Mouse (Mus musculus): ENCODE data around the gene Lrrtm1. TPM values are rescaled to one million over a fixed set of nuclear protein-coding genes. Genes with fewer than 3 reads are reported as not detected.

Lrrtm1 gene
- 52.5 and 66.3 TPM in 2 replicates for polyA plus RNA-seq (2015; fragmentation: Nextera tagmentation; extraction: Ambion mirVana)

DNA sequence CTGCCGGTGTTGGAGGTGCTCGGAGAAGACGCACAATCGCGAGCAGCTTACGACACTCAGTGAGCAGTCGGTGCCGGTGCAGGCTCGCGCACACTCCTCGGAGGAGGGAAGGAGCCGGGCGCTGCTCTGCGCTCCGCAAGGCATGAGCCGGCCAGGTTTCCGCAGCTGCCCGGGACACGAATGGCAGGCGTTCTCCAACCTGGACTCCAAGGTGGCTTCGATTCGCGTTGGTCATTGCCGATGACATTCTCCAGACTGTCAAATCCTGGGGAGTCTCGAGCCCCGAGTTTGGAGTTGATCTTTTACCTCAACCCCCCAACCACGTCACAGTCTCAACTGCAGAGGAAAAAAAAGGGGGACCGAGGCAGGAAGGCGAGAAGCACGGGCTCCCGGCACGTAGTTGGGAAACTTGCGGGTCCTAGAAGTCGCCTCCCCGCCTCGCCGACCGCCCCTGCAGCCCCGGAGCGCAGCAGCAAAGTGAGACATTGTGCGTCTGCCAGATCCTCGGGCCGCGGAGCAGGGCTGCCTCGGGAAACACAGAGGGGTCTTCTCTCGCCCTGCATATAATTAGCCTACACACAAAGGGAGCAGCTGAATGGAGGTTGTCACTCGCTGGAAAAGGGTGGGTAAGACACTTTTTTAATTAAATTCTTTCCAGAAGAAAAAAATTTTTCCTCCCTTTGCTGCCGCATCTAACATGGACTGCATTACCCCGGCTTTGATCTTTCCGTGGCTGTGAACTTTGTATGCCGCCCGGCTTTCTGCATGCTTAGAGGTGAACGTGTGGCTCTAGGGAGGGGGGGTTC lies at the start of gene Lrrtm1:
Gene Lrrtm1 (plus strand): TSS at position 89 of the 806 bp plus-strand sequence.
- Histone ChIP-seq H3K27ac (replicated peaks) (peak within 1 kb of the TSS; percentile 90), H3K4me3 (replicated peaks) (peak within 1 kb of the TSS; percentile 66), H3K4me2 (peak within 1 kb of the TSS; percentile 92), H3K9ac (replicated peaks) (peak within 1 kb of the TSS; percentile 73), H3K9me3 (replicated peaks) (no peaks in the 10 kb centered on the region), H3K36me3 (no peaks in the 10 kb centered on the region), H3K27me3 (replicated peaks) (0 out of 2 replicates have a peak, but pooled peaks cover 3% of the 10 kb centered on the region), H3K4me1 (peaks cover 27% of the 10 kb centered on the region)
- ATAC-seq (ENCODE audit: low FRiP score), result peak; percentile 91
- under 1% methylated on average over 53 of the region's 53 CpGs for WGBS

- Histone ChIP-seq H3K9me3 (replicated peaks) (no peaks in the 10 kb centered on the region), H3K4me3 (replicated peaks) (no peak overlapping the region), H3K27me3 (replicated peaks) (no peaks in the 10 kb centered on the region), H3K27ac (replicated peaks) (no peak overlapping the region), H3K4me2 (no peak overlapping the region), H3K36me3 (no peaks in the 10 kb centered on the region), H3K9ac (replicated peaks) (no peak overlapping the region), H3K4me1 (peaks cover 14% of the 10 kb centered on the region; the same call in 1 of the 2 replicates)
- 81% methylated on average over 3 of the region's 3 CpGs for WGBS
- ATAC-seq (ENCODE audit: low FRiP score), result no peak
Observed at GRCm38 (mm10) chr6:77196650-77197049, 45.8 kb upstream of the Lrrtm1 start.

- H3K27me3 ChIP-seq (replicated peaks), result no peaks in the 10 kb centered on the region
- no peaks in the 10 kb centered on the region for H3K36me3 ChIP-seq
- WGBS, result 25% methylated on average over 2 of the region's 2 CpGs
- H3K9me3 ChIP-seq (replicated peaks), result no peaks in the 10 kb centered on the region
- H3K4me3 ChIP-seq (replicated peaks), result no peak overlapping the region
- no peak overlapping the region for H3K27ac ChIP-seq (replicated peaks)
- no peak overlapping the region for H3K9ac ChIP-seq (replicated peaks)
- H3K4me1 ChIP-seq, result peaks cover 14% of the 10 kb centered on the region; the same call in 1 of the 2 replicates
- no peak for ATAC-seq (ENCODE audit: low FRiP score)
- no peak overlapping the region for H3K4me2 ChIP-seq
Observed at GRCm38 (mm10) chr6:77199375-77199774, 43.1 kb upstream of the Lrrtm1 start.

- Histone ChIP-seq H3K27ac (replicated peaks) (no peak overlapping the region), H3K4me1 (peaks cover 10% of the 10 kb centered on the region), H3K9ac (replicated peaks) (no peak overlapping the region), H3K4me2 (no peak overlapping the region), H3K27me3 (replicated peaks) (no peaks in the 10 kb centered on the region), H3K9me3 (replicated peaks) (no peaks in the 10 kb centered on the region), H3K36me3 (no peaks in the 10 kb centered on the region), H3K4me3 (replicated peaks) (no peak overlapping the region)
- WGBS, result 81% methylated on average over 1 of the region's 1 CpGs
- ATAC-seq (ENCODE audit: low FRiP score), result no peak
Observed at GRCm38 (mm10) chr6:77209183-77209582, 33.3 kb upstream of the Lrrtm1 start.

DNA sequence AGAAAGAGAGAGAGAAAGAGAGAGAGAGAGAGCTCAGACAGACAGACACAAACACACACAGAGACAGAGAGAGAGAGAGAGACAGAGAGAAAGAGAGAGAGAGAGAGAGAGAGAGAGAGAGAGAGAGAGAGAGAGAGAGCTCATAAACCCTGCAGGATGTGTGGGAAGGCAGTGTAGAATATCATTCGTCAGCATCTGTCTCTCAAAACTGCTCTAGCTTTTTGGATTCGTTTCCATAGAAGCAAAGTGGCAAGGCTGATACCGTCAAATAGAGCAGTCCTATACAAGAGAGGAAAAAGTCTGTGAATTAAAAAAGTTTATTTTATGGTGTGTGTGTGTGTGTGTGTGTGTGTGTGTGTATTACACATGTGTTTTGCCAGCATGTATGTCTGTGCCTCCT lies 32.6 kb upstream of the Lrrtm1 start:
- WGBS, result 69% methylated on average over 3 of the region's 3 CpGs
- Histone ChIP-seq H3K9ac (replicated peaks) (no peak overlapping the region), H3K27ac (replicated peaks) (no peak overlapping the region), H3K4me3 (replicated peaks) (no peak overlapping the region), H3K36me3 (no peaks in the 10 kb centered on the region), H3K9me3 (replicated peaks) (no peaks in the 10 kb centered on the region), H3K27me3 (replicated peaks) (no peaks in the 10 kb centered on the region), H3K4me1 (peaks cover 11% of the 10 kb centered on the region), H3K4me2 (no peak overlapping the region)
- ATAC-seq (ENCODE audit: low FRiP score), result no peak

GRCm38 (mm10) chr6:77213757-77214409 lies 28.6 kb upstream of the Lrrtm1 start:
- Histone ChIP-seq H3K27me3 (replicated peaks) (no peaks in the 10 kb centered on the region), H3K9me3 (replicated peaks) (no peaks in the 10 kb centered on the region), H3K4me1 (peaks cover 18% of the 10 kb centered on the region), H3K4me3 (replicated peaks) (no peak overlapping the region), H3K36me3 (no peaks in the 10 kb centered on the region), H3K27ac (replicated peaks) (no peak overlapping the region; the same call in 1 of the 2 replicates), H3K9ac (replicated peaks) (no peak overlapping the region), H3K4me2 (peak overlapping the region; percentile 0; the same call in 1 of the 2 replicates)
- WGBS, result 1% methylated on average over 3 of the region's 3 CpGs
- ATAC-seq (ENCODE audit: low FRiP score), result peak; percentile 54

DNA sequence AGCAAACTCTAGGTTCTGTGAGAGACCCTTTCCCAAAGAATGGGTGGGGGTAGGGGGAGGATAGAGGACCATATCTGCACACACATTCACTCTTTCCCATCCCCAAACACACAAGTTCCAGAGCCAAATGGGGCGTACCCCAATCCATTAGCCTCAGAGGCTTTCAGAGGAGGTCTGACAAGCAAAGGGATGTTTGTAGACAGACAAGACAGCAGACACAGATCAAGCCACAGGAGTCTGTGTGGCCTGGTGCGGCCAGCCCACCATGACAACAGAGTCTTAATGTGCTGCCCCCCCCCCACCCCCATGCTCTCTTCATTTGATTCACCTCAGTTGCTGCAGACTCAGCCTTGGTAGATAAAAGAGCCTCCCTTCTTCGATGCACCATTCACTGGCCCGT lies 27.2 kb upstream of the Lrrtm1 start:
- 0 out of 2 replicates have a peak overlapping the region, but pooled peaks have one; percentile 9 for H3K27ac ChIP-seq (replicated peaks)
- H3K4me3 ChIP-seq (replicated peaks), result no peak overlapping the region
- H3K36me3 ChIP-seq, result no peaks in the 10 kb centered on the region
- peaks cover 18% of the 10 kb centered on the region for H3K4me1 ChIP-seq
- H3K9ac ChIP-seq (replicated peaks), result no peak overlapping the region
- peak; percentile 56 for ATAC-seq (ENCODE audit: low FRiP score)
- no peak overlapping the region for H3K4me2 ChIP-seq
- no peaks in the 10 kb centered on the region for H3K27me3 ChIP-seq (replicated peaks)
- WGBS, result 31% methylated on average over 4 of the region's 4 CpGs
- no peaks in the 10 kb centered on the region for H3K9me3 ChIP-seq (replicated peaks)

GRCm38 (mm10) chr6:77218875-77219274 lies 23.6 kb upstream of the Lrrtm1 start:
- no peak overlapping the region for H3K4me3 ChIP-seq (replicated peaks)
- peaks cover 18% of the 10 kb centered on the region for H3K4me1 ChIP-seq
- H3K9me3 ChIP-seq (replicated peaks), result no peaks in the 10 kb centered on the region
- H3K27ac ChIP-seq (replicated peaks), result no peak overlapping the region
- H3K4me2 ChIP-seq, result no peak overlapping the region
- no peaks in the 10 kb centered on the region for H3K36me3 ChIP-seq
- ATAC-seq (ENCODE audit: low FRiP score), result no peak
- no peaks in the 10 kb centered on the region for H3K27me3 ChIP-seq (replicated peaks)
- H3K9ac ChIP-seq (replicated peaks), result no peak overlapping the region

DNA sequence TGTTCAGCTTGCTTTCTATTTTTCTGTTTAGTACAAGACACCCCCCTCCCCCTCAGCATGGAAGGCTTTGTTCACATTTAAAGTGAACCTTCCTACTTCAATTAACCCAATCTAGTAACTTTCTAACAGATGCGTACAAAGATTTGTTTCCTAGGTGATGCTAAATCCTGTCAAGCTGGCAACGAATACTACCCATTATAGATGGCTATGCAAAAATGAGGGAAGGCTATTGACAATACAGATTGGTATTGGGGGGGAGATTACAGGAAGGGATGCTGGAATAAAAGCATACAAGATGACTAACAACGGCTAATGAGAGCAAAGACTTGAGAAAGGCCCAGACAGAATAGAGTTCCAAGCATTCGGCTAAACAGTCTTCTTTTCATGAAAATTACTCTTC lies 21.7 kb upstream of the Lrrtm1 start:
- Histone ChIP-seq H3K4me1 (peaks cover 7% of the 10 kb centered on the region), H3K27ac (replicated peaks) (no peak overlapping the region), H3K9ac (replicated peaks) (no peak overlapping the region), H3K27me3 (replicated peaks) (no peaks in the 10 kb centered on the region), H3K4me2 (no peak overlapping the region), H3K36me3 (no peaks in the 10 kb centered on the region), H3K4me3 (replicated peaks) (no peak overlapping the region), H3K9me3 (replicated peaks) (no peaks in the 10 kb centered on the region)
- WGBS, result 58% methylated on average over 4 of the region's 4 CpGs
- no peak for ATAC-seq (ENCODE audit: low FRiP score)

GRCm38 (mm10) chr6:77222849-77223638 lies 19.4 kb upstream of the Lrrtm1 start:
- Histone ChIP-seq H3K4me3 (replicated peaks) (no peak overlapping the region), H3K4me2 (peak overlapping the region; percentile 34), H3K9me3 (replicated peaks) (no peaks in the 10 kb centered on the region), H3K27me3 (replicated peaks) (no peaks in the 10 kb centered on the region), H3K9ac (replicated peaks) (no peak overlapping the region), H3K4me1 (peaks cover 7% of the 10 kb centered on the region), H3K27ac (replicated peaks) (no peak overlapping the region), H3K36me3 (no peaks in the 10 kb centered on the region)
- 31% methylated on average over 16 of the region's 16 CpGs for WGBS
- ATAC-seq (ENCODE audit: low FRiP score), result peak; percentile 89

DNA sequence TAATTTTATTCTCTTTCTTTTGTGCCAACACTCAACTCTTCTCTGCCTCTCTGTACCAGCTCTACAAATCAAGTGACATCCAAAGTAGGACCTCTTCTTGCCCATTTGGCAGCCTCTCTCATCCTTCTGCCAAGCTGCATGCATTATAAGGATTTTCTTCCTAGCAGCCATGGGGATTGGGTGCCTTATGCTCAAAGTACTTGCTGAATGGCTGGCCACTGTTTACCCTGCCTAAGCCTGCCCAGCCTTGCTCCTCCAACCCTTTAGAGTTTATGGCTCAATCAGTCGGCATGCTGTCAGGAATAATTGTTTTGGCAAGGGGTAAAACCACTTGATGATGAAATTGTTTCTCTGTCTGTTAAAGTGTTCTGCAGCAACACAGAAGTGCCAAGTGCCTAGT lies 2.1 kb upstream of the Lrrtm1 start:
- no peaks in the 10 kb centered on the region for H3K36me3 ChIP-seq
- no peak overlapping the region for H3K9ac ChIP-seq (replicated peaks)
- no peak overlapping the region for H3K4me3 ChIP-seq (replicated peaks)
- H3K27me3 ChIP-seq (replicated peaks), result 0 out of 2 replicates have a peak, but pooled peaks cover 3% of the 10 kb centered on the region
- H3K4me1 ChIP-seq, result peaks cover 17% of the 10 kb centered on the region
- 0% methylated on average over 1 of the region's 1 CpGs for WGBS
- ATAC-seq (ENCODE audit: low FRiP score), result no peak
- no peak overlapping the region for H3K4me2 ChIP-seq
- H3K9me3 ChIP-seq (replicated peaks), result no peaks in the 10 kb centered on the region
- H3K27ac ChIP-seq (replicated peaks), result no peak overlapping the region
